Mouse (Mus musculus) CH12.LX (cell line): Measurements from ENCODE around the gene Lix1l. TPM values are rescaled to one million over a fixed set of nuclear protein-coding genes. Genes with fewer than 3 reads are reported as not detected.

Source experiments
- DNase-seq: peaks from one replicate; pipeline ENCODE4 v3.0.0-alpha.2; 2013; ENCODE audit errors: extremely low read depth
- H3K27ac ChIP-seq: 2 replicates; pipeline ENCODE4 v1.5.1; 2012; ENCODE audit warnings: low read depth, mild to moderate bottlenecking, control low read depth, moderate library complexity; ENCODE audit not compliant: insufficient read depth
- H3K27me3 ChIP-seq: replicated peaks from 2 replicates; pipeline ENCODE3; 2012; ENCODE audit warnings: inconsistent platforms
- H3K36me3 ChIP-seq, 2 experiments: replicated peaks in 1 of 2; 2 replicates each; pipeline versions ENCODE3 to v1.6.1; 2012; ENCODE audit warnings: inconsistent platforms in 1 of 2, low read length in 1 of 2, mild to moderate bottlenecking in 1 of 2, mixed read lengths in 1 of 2, moderate library complexity in 1 of 2; ENCODE audit not compliant: control insufficient read depth in 1 of 2, insufficient read depth in 1 of 2
- H3K4me1 ChIP-seq, 2 experiments: 2 replicates each; pipeline ENCODE4 v1.6.1; 2012; ENCODE audit warnings: inconsistent platforms in 1 of 2, moderate library complexity in 1 of 2; ENCODE audit not compliant: insufficient read depth in 2 of 2, control insufficient read depth in 1 of 2
- H3K4me2 ChIP-seq: 2 replicates; pipeline ENCODE4 v1.6.1; 2012; ENCODE audit warnings: low read depth, mild to moderate bottlenecking, control low read depth; ENCODE audit not compliant: poor library complexity, insufficient read depth, severe bottlenecking
- H3K4me3 ChIP-seq, 3 experiments: fragments of 150-350 bp in 1 of 3; sonication (generic) in 1 of 3; replicated peaks in 1 of 3; 2 replicates each; pipeline versions ENCODE3 to v1.5.1; 2011 to 2012; ENCODE audit warnings: low read depth in 2 of 3, low read length in 2 of 3, mild to moderate bottlenecking in 2 of 3, moderate library complexity in 2 of 3, control low read depth in 1 of 3, improper control_type of control experiment in 1 of 3, inconsistent platforms in 1 of 3, mixed read lengths in 1 of 3; ENCODE audit not compliant: poor library complexity in 1 of 3
- H3K79me2 ChIP-seq: replicated peaks from 2 replicates; pipeline ENCODE4 v1.6.1; 2012; ENCODE audit warnings: mild to moderate bottlenecking, moderate library complexity; ENCODE audit not compliant: control insufficient read depth, poor library complexity, insufficient read depth, severe bottlenecking; ENCODE audit errors: extremely low read depth
- H3K9ac ChIP-seq: 2 replicates; pipeline ENCODE4 v1.6.1; 2012; ENCODE audit warnings: low read depth, mild to moderate bottlenecking, control low read depth, moderate library complexity; ENCODE audit not compliant: insufficient read depth
- H3K9me3 ChIP-seq: replicated peaks from 2 replicates; pipeline ENCODE3; 2012; ENCODE audit warnings: low read length, inconsistent platforms, mixed read lengths
- BHLHE40 ChIP-seq: IDR thresholded peaks from 2 replicates; pipeline ENCODE4 v1.6.1; 2011; ENCODE audit warnings: mild to moderate bottlenecking, low read depth, low read length, improper control_type of control experiment
- CTCF ChIP-seq, 2 experiments: IDR thresholded peaks in 1 of 2; conservative IDR thresholded peaks in 1 of 2; 2 replicates each; pipeline ENCODE4 v1.5.1; 2011 to 2012; ENCODE audit warnings: low read depth in 2 of 2, low read length in 2 of 2, improper control_type of control experiment in 1 of 2, inconsistent platforms in 1 of 2, mild to moderate bottlenecking in 1 of 2, moderate library complexity in 1 of 2
- GABPA ChIP-seq: IDR thresholded peaks from 2 replicates; pipeline ENCODE4 v1.6.1; 2012; ENCODE audit warnings: low read depth, low read length, improper control_type of control experiment, inconsistent platforms; ENCODE audit not compliant: insufficient replicate concordance
- HCFC1 ChIP-seq: IDR thresholded peaks from 2 replicates; pipeline ENCODE4 v1.6.1; 2012; ENCODE audit warnings: low read depth, mild to moderate bottlenecking, inconsistent platforms, low read length, improper control_type of control experiment
- IRF4 ChIP-seq: IDR thresholded peaks from 2 replicates; pipeline ENCODE4 v1.6.1; 2014; ENCODE audit warnings: low read depth, mild to moderate bottlenecking, inconsistent platforms, low read length, improper control_type of control experiment
- JUND ChIP-seq: conservative IDR thresholded peaks from 2 replicates; pipeline ENCODE4 v1.6.1; 2011; ENCODE audit warnings: low read depth, low read length, improper control_type of control experiment
- KAT2A ChIP-seq: IDR thresholded peaks from 2 replicates; pipeline ENCODE4 v1.6.1; 2012; ENCODE audit warnings: low read length, improper control_type of control experiment, inconsistent platforms; ENCODE audit not compliant: insufficient replicate concordance
- MAFK ChIP-seq: IDR thresholded peaks from 2 replicates; pipeline ENCODE4 v1.6.1; 2011; ENCODE audit warnings: low read length, improper control_type of control experiment; ENCODE audit not compliant: insufficient replicate concordance
- MAX ChIP-seq: IDR thresholded peaks from 2 replicates; pipeline ENCODE4 v1.6.1; 2011; ENCODE audit warnings: low read length, improper control_type of control experiment
- MAZ ChIP-seq: IDR thresholded peaks from 2 replicates; pipeline ENCODE4 v1.6.1; 2012; ENCODE audit warnings: low read depth, mild to moderate bottlenecking, inconsistent platforms, low read length, improper control_type of control experiment, moderate library complexity
- MEF2A ChIP-seq: IDR thresholded peaks from 2 replicates; pipeline ENCODE4 v1.6.1; 2014; ENCODE audit warnings: low read depth, mild to moderate bottlenecking, inconsistent platforms, low read length, improper control_type of control experiment, borderline replicate concordance
- NELFE ChIP-seq: IDR thresholded peaks from 2 replicates; pipeline ENCODE4 v1.6.1; 2011; ENCODE audit warnings: low read depth, low read length, improper control_type of control experiment
- NRF1 ChIP-seq: IDR thresholded peaks from 2 replicates; pipeline ENCODE4 v1.6.1; 2014; ENCODE audit warnings: low read depth, mild to moderate bottlenecking, inconsistent platforms, low read length, improper control_type of control experiment, moderate library complexity
- PAX5 ChIP-seq: IDR thresholded peaks from 2 replicates; pipeline ENCODE4 v1.6.1; 2012; ENCODE audit warnings: low read length, inconsistent platforms, mixed read lengths
- POLR2A ChIP-seq: IDR thresholded peaks from 2 replicates; pipeline ENCODE4 v1.6.1; 2011; ENCODE audit warnings: low read depth, mild to moderate bottlenecking, improper control_type of control experiment, low read length
- POLR2AphosphoS2 ChIP-seq: IDR thresholded peaks from 2 replicates; pipeline ENCODE4 v1.6.1; 2011; ENCODE audit warnings: low read depth, low read length, improper control_type of control experiment
- RAD21 ChIP-seq: IDR thresholded peaks from 2 replicates; pipeline ENCODE4 v1.6.1; 2011; ENCODE audit warnings: low read depth, mild to moderate bottlenecking, low read length, improper control_type of control experiment, moderate library complexity
- RCOR1 ChIP-seq: conservative IDR thresholded peaks from 2 replicates; pipeline ENCODE4 v1.6.1; 2012; ENCODE audit warnings: low read depth, mild to moderate bottlenecking, inconsistent platforms, low read length, improper control_type of control experiment
- SIN3A ChIP-seq: IDR thresholded peaks from 2 replicates; pipeline ENCODE4 v1.6.1; 2012; ENCODE audit warnings: low read length, improper control_type of control experiment, inconsistent platforms
- TBP ChIP-seq: conservative IDR thresholded peaks from 2 replicates; pipeline ENCODE4 v1.6.1; 2011; ENCODE audit warnings: low read depth, low read length, improper control_type of control experiment
- TCF12 ChIP-seq: IDR thresholded peaks from 2 replicates; pipeline ENCODE4 v1.6.1; 2014; ENCODE audit warnings: low read depth, mild to moderate bottlenecking, inconsistent platforms, low read length, improper control_type of control experiment
- UBTF ChIP-seq: IDR thresholded peaks from 2 replicates; pipeline ENCODE4 v1.6.1; 2012; ENCODE audit warnings: low read depth, mild to moderate bottlenecking, inconsistent platforms, low read length, improper control_type of control experiment, moderate library complexity
- USF1 ChIP-seq: IDR thresholded peaks from 2 replicates; pipeline ENCODE4 v1.6.1; 2014; ENCODE audit warnings: low read depth, mild to moderate bottlenecking, inconsistent platforms, low read length, improper control_type of control experiment
- ZC3H11A ChIP-seq: IDR thresholded peaks from 2 replicates; pipeline ENCODE4 v1.6.1; 2012; ENCODE audit warnings: low read depth, mild to moderate bottlenecking, inconsistent platforms, low read length, improper control_type of control experiment
- ZKSCAN1 ChIP-seq: IDR thresholded peaks from 2 replicates; pipeline ENCODE4 v1.6.1; 2012; ENCODE audit warnings: low read depth, inconsistent platforms, low read length, improper control_type of control experiment, borderline replicate concordance
- ZMIZ1 ChIP-seq: IDR thresholded peaks from 2 replicates; pipeline ENCODE4 v1.6.1; 2012; ENCODE audit warnings: low read depth, mild to moderate bottlenecking, inconsistent platforms, low read length, improper control_type of control experiment
- ZNF384 ChIP-seq: IDR thresholded peaks from 2 replicates; pipeline ENCODE4 v1.6.1; 2012; ENCODE audit warnings: low read depth, low read length, improper control_type of control experiment, inconsistent platforms
- dilution Hi-C: fragments of 300-500 bp; cut with MboI; formaldehyde crosslinking; loops from 2 replicates; pipeline ENCODE4 v1.14.3; 2020; ENCODE audit warnings: low sequenced_read_pairs; ENCODE audit not compliant: extremely low pct_unique_long_range_greater_than_20kb, extremely low pct_ligation_motif_present
- in situ Hi-C: fragments of 300-500 bp; cut with MboI; formaldehyde crosslinking; loops from 3 replicates; pipeline ENCODE4 v1.14.3; 2019; ENCODE audit warnings: low sequenced_read_pairs, low pct_ligation_motif_present, low pct_unique_long_range_greater_than_20kb, mixed read lengths
- polyA plus RNA-seq: library from polyadenylated mRNA; unstranded; fragments of >175 nt; gene quantifications from 2 replicates; pipeline ENCODE4 v1.2.1, GENCODE M21; 2012; ENCODE audit warnings: low read depth; ENCODE audit not compliant: insufficient read length
- total RNA-seq, 2 experiments: library from RNA; depleted of rRNA; stranded (reverse); fragments of 300-350 nt in 1 of 2; fragments of >200 nt in 1 of 2; gene quantifications; 2 replicates each; pipeline ENCODE4 v1.2.3; 2012 to 2014

Gene Lix1l
- total and polyA plus RNA-seq, 3 experiments, result 4.0 to 4.6 (median 4.5) TPM

DNA sequence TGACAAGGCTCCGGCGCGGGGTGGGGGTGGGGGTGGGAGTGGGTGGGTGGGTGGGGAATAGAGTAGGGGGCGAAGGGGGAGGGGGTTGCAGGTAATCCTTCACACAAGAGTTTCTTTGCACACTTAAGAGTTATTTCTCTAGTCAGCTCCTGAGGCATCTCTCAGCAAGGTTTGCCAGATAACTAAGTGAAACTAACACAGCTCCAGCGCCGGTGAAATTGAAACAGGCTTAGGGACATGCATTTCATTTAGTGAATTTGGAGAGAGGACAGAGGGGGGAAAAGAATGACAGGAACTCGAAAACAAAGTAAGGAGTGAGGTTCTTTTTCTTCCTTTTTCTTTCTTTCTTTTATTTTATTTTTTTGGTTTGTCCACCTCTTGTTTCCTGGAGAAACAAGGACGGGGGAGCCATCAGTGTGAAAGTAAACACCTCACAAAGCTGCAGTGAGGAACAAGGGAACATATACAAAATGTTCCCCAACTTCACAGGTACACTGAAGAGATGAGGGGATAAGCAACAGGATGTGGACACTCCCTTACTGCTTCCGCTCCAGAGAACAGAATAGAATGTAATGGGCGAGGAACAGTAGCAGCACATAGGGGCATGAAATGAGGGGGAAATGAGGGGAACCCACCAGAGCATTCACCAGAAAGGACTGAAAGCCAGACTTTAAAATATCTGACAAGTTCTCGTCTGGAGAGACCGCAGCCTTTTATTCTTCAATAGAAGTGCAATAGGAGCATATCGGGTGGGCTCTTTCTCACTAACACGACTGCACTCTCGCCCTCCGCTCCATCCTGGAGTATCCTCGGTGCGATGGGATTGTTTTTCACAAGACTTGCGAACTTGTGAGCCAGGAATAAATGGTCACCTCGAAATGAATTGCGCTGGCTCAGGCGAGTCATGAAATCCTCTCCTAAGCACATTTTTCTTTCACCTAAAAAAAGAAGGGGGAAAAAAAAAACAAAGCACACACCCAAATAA, 44.0 kb upstream of the Lix1l start:
- in situ Hi-C loops (no loop called here), dilution Hi-C loops (no loop called here)
- peaks cover 41% of the 10 kb centered on the region for H3K79me2 ChIP-seq
- no peaks in the 10 kb centered on the region for H3K9me3 ChIP-seq
- H3K36me3 ChIP-seq, result peaks cover 27 to 29% of the 10 kb centered on the region in 2 experiments
- peak overlapping the region; percentile 43 for H3K27ac ChIP-seq
- H3K4me1 ChIP-seq, result peaks cover 4 to 35% of the 10 kb centered on the region in 2 experiments; a peak in 3 of 4 replicates
- H3K27me3 ChIP-seq, result no peaks in the 10 kb centered on the region
- TF ChIP-seq RCOR1 (no peak), NELFE (no peak), TBP (no peak), ZMIZ1 (no peak), SIN3A (0 out of 2 replicates have a peak, but pooled peaks have one; percentile 18), IRF4 (no peak), TCF12 (peak; percentile 34; the same call in 1 of the 2 replicates), JUND (no peak), BHLHE40 (no peak), RAD21 (no peak), USF1 (no peak), KAT2A (no peak), MAFK (no peak), MAZ (0 out of 2 replicates have a peak, but pooled peaks have one; percentile 6)
- peak overlapping the region; percentile 90 for H3K4me2 ChIP-seq
- DNase-seq, result no peak
- H3K9ac ChIP-seq, result peak overlapping the region; percentile 99
- peak overlapping the region; percentile 60 to 77 (median 68) for H3K4me3 ChIP-seq

DNA sequence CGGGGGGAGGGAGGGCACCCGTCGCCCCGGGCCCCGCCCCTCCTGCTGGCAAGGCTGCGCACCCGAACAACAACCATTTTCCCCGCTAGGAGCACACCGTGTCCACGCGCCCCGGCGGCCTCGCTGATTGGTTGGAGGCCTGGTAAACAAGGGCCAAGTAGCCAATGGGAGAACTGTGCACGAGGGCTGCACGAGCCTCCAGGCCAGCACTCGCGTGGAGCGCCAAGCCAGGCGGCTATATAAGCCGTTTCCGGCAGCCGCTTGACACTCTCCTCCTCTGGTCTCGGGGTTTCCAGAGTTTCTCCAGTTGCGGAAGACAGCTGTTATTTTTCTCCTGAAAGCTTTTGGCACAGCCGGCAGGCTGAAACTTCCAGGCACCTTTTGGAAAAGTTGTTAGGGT, 43.3 kb upstream of the Lix1l start, which contains the start of gene Txnip:
TSS of gene Txnip (plus strand) at position 264 of the 400 bp plus-strand sequence.
- Histone ChIP-seq H3K9ac (peak within 1 kb of the TSS; percentile 99), H3K27me3 (no peaks in the 10 kb centered on the region), H3K36me3 (peaks cover 28 to 30% of the 10 kb centered on the region in 2 experiments), H3K27ac (peak within 1 kb of the TSS; percentile 98), H3K4me2 (peak within 1 kb of the TSS; percentile 90), H3K4me3 (peak within 1 kb of the TSS; percentile 77 to 100 (median 78)), H3K4me1 (peaks cover 8 to 41% of the 10 kb centered on the region in 2 experiments), H3K9me3 (no peaks in the 10 kb centered on the region), H3K79me2 (peaks cover 41% of the 10 kb centered on the region)
- DNase-seq, result peak; percentile 99
- dilution Hi-C loops, result no loop called here
- in situ Hi-C loops, result no loop called here
- peak; percentile 95 for TF ChIP-seq MAX
- peak; percentile 99 for TF ChIP-seq TBP
- peak; percentile 95 for TF ChIP-seq TCF12
- no peak for TF ChIP-seq CTCF (conservative IDR thresholded peaks at IDR 0.05 in 1 of 2, IDR thresholded peaks at IDR 0.05 in 1 of 2; ENCODE audit: low read depth in 2 of 2, low read length in 2 of 2)
- no peak; the same call in 1 of the 2 replicates for TF ChIP-seq USF1
- TF ChIP-seq RAD21, result no peak
- TF ChIP-seq PAX5, result no peak
- TF ChIP-seq GABPA, result no peak
- TF ChIP-seq NRF1, result peak; percentile 65
- TF ChIP-seq MEF2A, result peak; percentile 88; the same call in 1 of the 2 replicates
- TF ChIP-seq MAFK, result no peak
- peak; percentile 80; the same call in 1 of the 2 replicates for TF ChIP-seq IRF4
- TF ChIP-seq HCFC1, result peak; percentile 50
- TF ChIP-seq UBTF, result no peak
- TF ChIP-seq POLR2A, result peak; percentile 100
- TF ChIP-seq NELFE, result peak; percentile 100
- TF ChIP-seq ZKSCAN1, result no peak
- peak; percentile 98 for TF ChIP-seq SIN3A
- no peak for TF ChIP-seq RCOR1
- TF ChIP-seq ZC3H11A, result no peak
- TF ChIP-seq POLR2AphosphoS2, result peak; percentile 98
- peak; percentile 98 for TF ChIP-seq BHLHE40
- peak; percentile 71; the same call in 1 of the 2 replicates for TF ChIP-seq MAZ
- TF ChIP-seq ZNF384, result no peak
